Mouse (Mus musculus): Measurements from ENCODE around the gene Kdelc1.

Gene Kdelc1

DNA sequence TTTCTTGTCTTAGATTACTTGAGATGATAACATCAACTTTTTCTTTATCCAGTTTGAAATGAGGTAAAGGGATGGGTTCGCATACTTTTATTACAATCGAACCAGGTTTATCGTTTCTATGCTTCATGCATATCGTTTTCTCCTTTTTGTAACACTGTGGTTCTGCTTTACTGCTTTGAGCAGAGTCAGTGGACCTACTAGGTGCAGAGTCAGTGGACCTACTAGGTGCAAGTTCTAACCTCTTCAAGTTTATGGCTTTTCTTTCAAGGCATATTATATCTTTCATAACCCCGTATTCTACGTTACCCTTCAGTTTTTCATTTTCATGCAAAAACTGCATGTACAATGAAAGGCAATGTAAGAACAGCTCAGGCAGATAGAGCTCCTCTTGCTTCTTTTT, 55.2 kb downstream of the Kdelc1 start:
- DNase-seq (ENCODE audit: low spot score in 2 of 2) = no peak

DNA sequence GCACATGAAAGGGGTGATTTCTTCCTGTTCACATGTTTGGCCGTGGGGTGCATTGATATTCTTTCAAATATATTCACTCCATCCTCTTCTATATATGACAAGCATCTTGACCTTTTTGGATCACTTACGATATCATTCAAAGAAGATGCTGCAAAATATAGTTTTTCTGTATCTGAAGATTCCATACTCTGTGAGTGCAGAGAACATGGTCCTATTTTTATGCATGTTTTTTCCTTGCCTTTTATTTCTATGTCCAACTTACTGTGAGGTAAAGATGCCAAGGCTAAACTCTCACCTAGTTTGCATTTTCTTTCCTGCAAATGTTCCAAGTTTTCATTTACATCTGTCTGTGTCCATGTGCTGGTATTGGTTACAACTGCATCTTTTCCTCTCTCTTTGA, 56.8 kb downstream of the Kdelc1 start, which contains the start of gene Gm8251:
Gene Gm8251 (minus strand): TSS at position 101 of the 400 bp plus-strand sequence.
- DNase-seq (ENCODE audit: low spot score in 2 of 2) = no peak

GRCm38 (mm10) chr1:44057805-44058204, 60.8 kb downstream of the Kdelc1 start:
- no peak for DNase-seq (ENCODE audit: low spot score in 2 of 2)
